Mouse (Mus musculus) stomach, embryonic 16.5 days (tissue): ENCODE data around the gene Acp1. TPM values are rescaled to one million over a fixed set of nuclear protein-coding genes. Genes with fewer than 3 reads are reported as not detected.
A peak's percentile ranks its signal among the peaks of the same experiment; 100 is the strongest.

Source experiments
- ATAC-seq: fragments of 200-750 bp; cut with Nextera tagmentation; 2 replicates; pipeline ENCODE4 v1.8.0; 2017; ENCODE audit warnings: moderate number of reproducible peaks, moderate TSS enrichment; ENCODE audit not compliant: insufficient read depth, low FRiP score
- H3K27ac ChIP-seq: fragments of 300-500 bp; sonication (generic); 2 replicates; pipeline ENCODE4 v1.5.1; 2014; ENCODE audit warnings: low read length
- H3K27me3 ChIP-seq: fragments of 300-500 bp; sonication (generic); 2 replicates; pipeline ENCODE4 v1.6.1; 2014; ENCODE audit warnings: low read length, control low read depth, mixed read lengths; ENCODE audit not compliant: control insufficient read depth, insufficient read depth
- H3K36me3 ChIP-seq: fragments of 300-500 bp; sonication (generic); 2 replicates; pipeline ENCODE4 v1.6.1; 2014; ENCODE audit warnings: low read length; ENCODE audit not compliant: control insufficient read depth, insufficient read depth
- H3K4me1 ChIP-seq: fragments of 300-500 bp; sonication (generic); 2 replicates; pipeline ENCODE4 v1.6.1; 2014; ENCODE audit warnings: low read length, control low read depth, mixed read lengths; ENCODE audit not compliant: control insufficient read depth, insufficient read depth
- H3K4me2 ChIP-seq: fragments of 300-500 bp; sonication (generic); 2 replicates; pipeline ENCODE4 v1.6.1; 2014; ENCODE audit warnings: low read depth, low read length, mixed read lengths
- H3K4me3 ChIP-seq: fragments of 300-500 bp; sonication (generic); replicated peaks from 2 replicates; pipeline ENCODE4 v1.5.1; 2014; ENCODE audit warnings: mild to moderate bottlenecking, low read length
- H3K9ac ChIP-seq: fragments of 300-500 bp; sonication (generic); 2 replicates; pipeline ENCODE4 v1.6.1; 2014; ENCODE audit warnings: low read length
- H3K9me3 ChIP-seq: fragments of 300-500 bp; sonication (generic); replicated peaks from 2 replicates; pipeline ENCODE4 v1.6.1; 2016; ENCODE audit warnings: low read length, control low read depth; ENCODE audit not compliant: control insufficient read depth
- WGBS: fragments of 180-500 bp; shearing (Covaris S2); extraction: QIAGEN DNeasy Blood & Tissue Kit; methylation state at CpG from one replicate; pipeline ENCODE4 v1.1.7; 2014; 5-methylcytosine and 5-hydroxymethylcytosine counted together
- polyA plus RNA-seq: library from polyadenylated mRNA; unstranded; fragments of >200 nt; fragmentation: Nextera tagmentation; extraction: Ambion mirVana; gene quantifications from 2 replicates; pipeline ENCODE4 v1.2.1, GENCODE M21; 2015

Acp1 gene
- polyA plus RNA-seq, 1 experiment from 2014 or later, result 149 TPM

GRCm38 (mm10) chr12:30884622-30885230 lies 26.7 kb downstream of the Acp1 start:
- peaks cover 45% of the 10 kb centered on the region for H3K27me3 ChIP-seq
- peaks cover 6% of the 10 kb centered on the region; the same call in 1 of the 2 replicates for H3K4me1 ChIP-seq
- WGBS, result 9% methylated on average over 39 of the region's 39 CpGs
- peak overlapping the region; percentile 51 for H3K4me3 ChIP-seq
- H3K9me3 ChIP-seq, result no peaks in the 10 kb centered on the region
- peak overlapping the region; percentile 92 for H3K4me2 ChIP-seq
- peak overlapping the region; percentile 61 for H3K9ac ChIP-seq
- no peaks in the 10 kb centered on the region for H3K36me3 ChIP-seq
- no peak overlapping the region for H3K27ac ChIP-seq
- peak; percentile 29; the same call in 1 of the 2 replicates for ATAC-seq

DNA sequence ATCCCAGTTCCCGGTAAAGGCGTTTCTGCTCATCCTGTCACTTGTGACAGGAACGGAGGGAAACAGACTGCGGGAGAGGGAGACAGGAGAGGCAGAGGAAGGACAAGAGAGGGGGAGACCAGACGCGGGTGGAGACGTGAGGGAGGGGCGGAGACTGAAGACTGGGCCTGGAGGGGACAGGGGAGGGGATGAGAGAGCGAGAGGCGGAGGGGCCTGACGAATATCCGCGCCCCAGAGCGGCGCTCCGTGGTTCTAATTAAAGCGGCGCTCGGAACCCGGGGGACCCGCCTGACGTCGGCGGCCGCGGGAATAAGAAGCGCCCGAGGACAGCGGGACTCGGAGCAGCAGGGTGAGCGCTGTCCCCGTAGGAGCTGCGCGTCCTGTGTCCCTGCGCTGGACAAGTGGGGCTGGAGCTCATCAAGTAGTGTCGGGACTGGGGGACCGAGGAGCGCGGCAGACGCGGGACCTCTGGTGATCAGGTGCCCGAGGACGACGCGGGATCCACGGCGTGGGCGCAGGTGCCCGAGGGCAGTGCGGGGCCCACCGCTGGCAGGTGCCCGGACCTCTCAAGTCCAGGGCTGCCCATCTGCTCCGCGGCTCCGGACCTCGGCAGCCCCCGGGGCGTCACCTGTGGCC lies 27.3 kb downstream of the Acp1 start, which contains the start of gene Alkal2:
Gene Alkal2 (plus strand): TSS at position 337 of the 636 bp plus-strand sequence.
- H3K4me1 ChIP-seq, result peaks cover 6% of the 10 kb centered on the region; the same call in 1 of the 2 replicates
- H3K4me3 ChIP-seq, result peak within 1 kb of the TSS; percentile 51
- under 1% methylated on average over 58 of the region's 58 CpGs for WGBS
- H3K36me3 ChIP-seq, result no peaks in the 10 kb centered on the region
- no peaks in the 10 kb centered on the region for H3K9me3 ChIP-seq
- H3K27me3 ChIP-seq, result peaks cover 45% of the 10 kb centered on the region
- peak within 1 kb of the TSS; percentile 92 for H3K4me2 ChIP-seq
- ATAC-seq, result peak; percentile 13; the same call in 1 of the 2 replicates
- H3K27ac ChIP-seq, result no peak within 1 kb of the TSS
- peak within 1 kb of the TSS; percentile 61 for H3K9ac ChIP-seq

GRCm38 (mm10) chr12:30883592-30883985 lies 27.8 kb downstream of the Acp1 start:
- H3K27me3 ChIP-seq, result peaks cover 45% of the 10 kb centered on the region
- H3K36me3 ChIP-seq, result no peaks in the 10 kb centered on the region
- H3K27ac ChIP-seq, result no peak overlapping the region
- H3K4me1 ChIP-seq, result peaks cover 6% of the 10 kb centered on the region; the same call in 1 of the 2 replicates
- peak overlapping the region; percentile 61; the same call in 1 of the 2 replicates for H3K9ac ChIP-seq
- H3K4me3 ChIP-seq, result peak overlapping the region; percentile 51
- WGBS, result 24% methylated on average over 4 of the region's 4 CpGs
- no peaks in the 10 kb centered on the region for H3K9me3 ChIP-seq
- H3K4me2 ChIP-seq, result peak overlapping the region; percentile 92
- no peak for ATAC-seq

GRCm38 (mm10) chr12:30879447-30879846 lies 31.9 kb downstream of the Acp1 start:
- Histone ChIP-seq H3K9ac (no peak overlapping the region), H3K27me3 (peaks cover 22% of the 10 kb centered on the region), H3K36me3 (no peaks in the 10 kb centered on the region), H3K27ac (no peak overlapping the region), H3K9me3 (no peaks in the 10 kb centered on the region), H3K4me1 (peaks cover 2% of the 10 kb centered on the region; the same call in 1 of the 2 replicates), H3K4me3 (no peak overlapping the region), H3K4me2 (no peak overlapping the region)
- ATAC-seq, result no peak
- 62% methylated on average over 6 of the region's 6 CpGs for WGBS

- 66% methylated on average over 4 of the region's 4 CpGs for WGBS
Measured at GRCm38 (mm10) chr12:30865781-30866180, 45.6 kb downstream of the Acp1 start.

GRCm38 (mm10) chr12:30864347-30864746 lies 47.0 kb downstream of the Acp1 start:
- 0 out of 2 replicates have a peak, but pooled peaks cover 5% of the 10 kb centered on the region for H3K4me1 ChIP-seq
- H3K36me3 ChIP-seq, result no peaks in the 10 kb centered on the region
- ATAC-seq, result peak; percentile 56; the same call in 1 of the 2 replicates
- WGBS, result 65% methylated on average over 2 of the region's 2 CpGs
- H3K4me3 ChIP-seq, result no peak overlapping the region
- no peak overlapping the region for H3K9ac ChIP-seq
- no peak overlapping the region for H3K4me2 ChIP-seq
- H3K27ac ChIP-seq, result peak overlapping the region; percentile 34; the same call in 1 of the 2 replicates
- H3K27me3 ChIP-seq, result no peaks in the 10 kb centered on the region
- H3K9me3 ChIP-seq, result no peaks in the 10 kb centered on the region

More at GRCm38 (mm10) chr12:30865781-30866180, 45.6 kb downstream of the Acp1 start:
- ATAC-seq, result peak; percentile 62; the same call in 1 of the 2 replicates
- H3K9ac ChIP-seq, result no peak overlapping the region
- no peaks in the 10 kb centered on the region for H3K27me3 ChIP-seq
- no peaks in the 10 kb centered on the region for H3K36me3 ChIP-seq
- H3K4me2 ChIP-seq, result no peak overlapping the region
- no peak overlapping the region for H3K27ac ChIP-seq
- H3K9me3 ChIP-seq, result no peaks in the 10 kb centered on the region
- 0 out of 2 replicates have a peak, but pooled peaks cover 5% of the 10 kb centered on the region for H3K4me1 ChIP-seq
- H3K4me3 ChIP-seq, result no peak overlapping the region

DNA sequence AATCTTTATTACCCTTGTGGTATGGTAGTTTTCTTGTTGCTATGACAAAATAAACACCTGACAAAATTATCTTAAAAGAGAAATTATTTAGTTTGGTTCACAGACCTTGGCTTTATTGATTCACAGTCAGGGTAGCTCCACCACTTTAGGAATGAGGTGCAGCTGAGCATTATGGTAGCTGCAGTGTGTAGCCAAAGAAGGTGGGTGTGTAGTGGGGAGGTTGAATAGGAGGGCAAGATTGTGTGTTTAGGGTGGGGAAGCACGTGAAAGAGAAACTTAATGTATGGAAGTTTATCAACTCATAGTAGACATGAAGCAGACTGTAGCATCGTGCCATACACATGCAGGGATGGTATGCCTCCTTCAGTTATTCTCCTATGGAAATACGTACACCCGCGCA lies 55.2 kb downstream of the Acp1 start:
- no peaks in the 10 kb centered on the region for H3K36me3 ChIP-seq
- no peak overlapping the region for H3K4me3 ChIP-seq
- H3K27me3 ChIP-seq, result no peaks in the 10 kb centered on the region
- H3K4me1 ChIP-seq, result peaks cover 2% of the 10 kb centered on the region; the same call in 1 of the 2 replicates
- 67% methylated on average over 5 of the region's 5 CpGs for WGBS
- no peak overlapping the region; the same call in 1 of the 2 replicates for H3K27ac ChIP-seq
- peak; percentile 71; the same call in 1 of the 2 replicates for ATAC-seq
- H3K9me3 ChIP-seq, result no peaks in the 10 kb centered on the region
- no peak overlapping the region for H3K4me2 ChIP-seq
- H3K9ac ChIP-seq, result no peak overlapping the region

- Histone ChIP-seq H3K4me3 (no peak overlapping the region), H3K9me3 (no peaks in the 10 kb centered on the region), H3K9ac (no peak overlapping the region), H3K4me1 (peaks cover 3% of the 10 kb centered on the region; the same call in 1 of the 2 replicates), H3K4me2 (no peak overlapping the region), H3K36me3 (no peaks in the 10 kb centered on the region), H3K27ac (no peak overlapping the region; the same call in 1 of the 2 replicates), H3K27me3 (no peaks in the 10 kb centered on the region)
- WGBS, result 39% methylated on average over 6 of the region's 6 CpGs
- ATAC-seq, result no peak
Measured at GRCm38 (mm10) chr12:30855442-30856159, 55.8 kb downstream of the Acp1 start.
